Mouse (Mus musculus) MEL (cell line): ENCODE data around the gene Dpysl5.

Experiments
- CHD2 ChIP-seq: IDR thresholded peaks from 2 replicates; pipeline ENCODE4 v1.6.1; 2011; ENCODE audit warnings: low read length, improper control_type of control experiment
- CTCF ChIP-seq, 3 experiments: IDR thresholded peaks in 2 of 3; conservative IDR thresholded peaks in 1 of 3; 2 replicates each; pipeline ENCODE4 v1.5.1; 2011 to 2012; ENCODE audit warnings: low read length in 3 of 3, low read depth in 2 of 3, mild to moderate bottlenecking in 2 of 3, improper control_type of control experiment in 1 of 3, inconsistent platforms in 1 of 3, mixed read lengths in 1 of 3, moderate library complexity in 1 of 3; ENCODE audit not compliant: control insufficient read depth in 1 of 3, insufficient read depth in 1 of 3, poor library complexity in 1 of 3, severe bottlenecking in 1 of 3
- E2F4 ChIP-seq: IDR thresholded peaks from 2 replicates; pipeline ENCODE4 v1.6.1; 2011; ENCODE audit warnings: low read depth, low read length, improper control_type of control experiment, borderline replicate concordance
- MAFK ChIP-seq: IDR thresholded peaks from 2 replicates; pipeline ENCODE4 v1.6.1; 2011; ENCODE audit warnings: low read depth, mild to moderate bottlenecking, low read length, improper control_type of control experiment, borderline replicate concordance
- USF2 ChIP-seq, 2 experiments: IDR thresholded peaks; 2 replicates each; pipeline ENCODE4 v1.6.1; 2011 to 2012; ENCODE audit warnings: improper control_type of control experiment in 2 of 2, low read length in 2 of 2, borderline replicate concordance in 1 of 2, inconsistent platforms in 1 of 2, low read depth in 1 of 2, mild to moderate bottlenecking in 1 of 2; ENCODE audit not compliant: insufficient read depth in 1 of 2

DNA sequence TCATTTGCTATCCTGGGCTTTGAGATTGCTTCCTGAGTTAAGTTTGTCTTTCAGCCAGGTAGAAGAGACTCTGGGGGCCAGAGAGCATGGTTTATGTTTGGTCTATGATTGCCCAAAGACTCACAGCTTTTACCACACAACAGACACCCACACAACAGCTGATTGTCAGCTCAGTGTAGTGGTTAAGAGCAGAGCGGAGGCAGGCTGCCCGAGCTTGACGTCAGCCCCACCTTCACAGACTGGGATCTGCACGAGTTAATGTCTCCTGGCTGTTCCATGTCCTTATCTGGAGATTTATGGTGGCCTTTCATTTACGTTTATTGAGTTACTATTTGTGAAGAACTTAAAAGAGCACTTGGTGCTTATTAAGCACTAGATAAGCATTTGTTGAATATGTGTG lies 43.9 kb downstream of the Dpysl5 start:
- TF ChIP-seq CTCF (IDR thresholded peaks at IDR 0.05 in 2 of 3, conservative IDR thresholded peaks at IDR 0.05 in 1 of 3; ENCODE audit: control insufficient read depth in 1 of 3, insufficient read depth in 1 of 3, low read depth in 2 of 3, low read length in 3 of 3, poor library complexity in 1 of 3, severe bottlenecking in 1 of 3) (no peak), MAFK (no peak), CHD2 (no peak), E2F4 (no peak), USF2 (IDR thresholded peaks at IDR 0.05; ENCODE audit: borderline replicate concordance in 1 of 2, insufficient read depth in 1 of 2, low read depth in 1 of 2, low read length in 2 of 2) (no peak)
